Mouse (Mus musculus) heart, embryonic 12.5 days (tissue): ENCODE data around the gene Gal3st2b. TPM values are rescaled to one million over a fixed set of nuclear protein-coding genes. Genes with fewer than 3 reads are reported as not detected.
A peak's percentile ranks its signal among the peaks of the same experiment; 100 is the strongest.
"Not testable (repeated sequence)": the region's sequence is repeated elsewhere in the genome, so short reads cannot be mapped to it uniquely, and the experiment has no call there.

Experiments
- ATAC-seq: fragments of 200-750 bp; cut with Nextera tagmentation; 2 replicates; pipeline ENCODE4 v1.8.0; 2017; ENCODE audit warnings: moderate TSS enrichment, moderate library complexity; ENCODE audit not compliant: insufficient number of reproducible peaks, low FRiP score
- H3K27ac ChIP-seq: fragments of 300-500 bp; sonication (generic); 2 replicates; pipeline ENCODE4 v1.5.1; 2016; ENCODE audit warnings: mild to moderate bottlenecking, moderate library complexity; ENCODE audit not compliant: poor library complexity, severe bottlenecking
- H3K27me3 ChIP-seq: fragments of 300-500 bp; sonication (generic); replicated peaks from 2 replicates; pipeline ENCODE4 v1.6.1; 2016; ENCODE audit warnings: mild to moderate bottlenecking, moderate library complexity
- H3K36me3 ChIP-seq: fragments of 300-500 bp; sonication (generic); 2 replicates; pipeline ENCODE4 v1.6.1; 2016; ENCODE audit warnings: mild to moderate bottlenecking, moderate library complexity
- H3K4me1 ChIP-seq: fragments of 300-500 bp; sonication (generic); replicated peaks from 2 replicates; pipeline ENCODE4 v1.6.1; 2016; ENCODE audit warnings: mild to moderate bottlenecking
- H3K4me2 ChIP-seq: fragments of 300-500 bp; sonication (generic); 2 replicates; pipeline ENCODE4 v1.6.1; 2016; ENCODE audit warnings: mild to moderate bottlenecking, moderate library complexity
- H3K4me3 ChIP-seq: fragments of 300-500 bp; sonication (generic); 2 replicates; pipeline ENCODE4 v1.5.1; 2016; ENCODE audit warnings: mild to moderate bottlenecking
- H3K9ac ChIP-seq: fragments of 300-500 bp; sonication (generic); 2 replicates; pipeline ENCODE4 v1.6.1; 2016; ENCODE audit warnings: mild to moderate bottlenecking, moderate library complexity
- H3K9me3 ChIP-seq: fragments of 300-500 bp; sonication (generic); replicated peaks from 2 replicates; pipeline ENCODE4 v1.6.1; 2016; ENCODE audit warnings: mild to moderate bottlenecking, moderate library complexity
- WGBS: fragments of 180-500 bp; shearing (Covaris S2); methylation state at CpG from one replicate; pipeline ENCODE4 v1.1.7; 2016; 5-methylcytosine and 5-hydroxymethylcytosine counted together
- polyA plus RNA-seq: library from polyadenylated mRNA; unstranded; fragments of >200 nt; fragmentation: Nextera tagmentation; extraction: Ambion mirVana; gene quantifications from 2 replicates; pipeline ENCODE4 v1.2.1, GENCODE M21; 2016

Gene Gal3st2b
- 0.08 TPM in 1 of 2 replicates, not detected in the other for polyA plus RNA-seq

- WGBS, result 66% methylated on average over 2 of the region's 2 CpGs
- not testable (repeated sequence) for H3K9me3 ChIP-seq, H3K4me3 ChIP-seq, H3K4me1 ChIP-seq, H3K27ac ChIP-seq, H3K27me3 ChIP-seq, ATAC-seq, H3K4me2 ChIP-seq, H3K36me3 ChIP-seq, H3K9ac ChIP-seq
Measured at GRCm38 (mm10) chr1:93918011-93918410, at the start of gene Gal3st2b. TSS of gene Gal3st2b (plus strand) at chr1:93918311.

GRCm38 (mm10) chr1:93871594-93872105, 46.5 kb upstream of the Gal3st2b start:
- not testable (repeated sequence) for ATAC-seq, H3K27ac ChIP-seq, H3K4me1 ChIP-seq, H3K9ac ChIP-seq, H3K27me3 ChIP-seq, H3K36me3 ChIP-seq, H3K4me2 ChIP-seq, H3K9me3 ChIP-seq, H3K4me3 ChIP-seq
- 20% methylated on average over 1 of the region's 1 CpGs for WGBS

- H3K9me3 ChIP-seq, H3K4me1 ChIP-seq, H3K4me2 ChIP-seq, H3K27ac ChIP-seq, H3K36me3 ChIP-seq, ATAC-seq, H3K27me3 ChIP-seq, H3K4me3 ChIP-seq, H3K9ac ChIP-seq: not testable (repeated sequence)
- WGBS, result 81% methylated on average over 16 of the region's 22 CpGs
Measured at GRCm38 (mm10) chr1:93874405-93874804, 43.7 kb upstream of the Gal3st2b start.

GRCm38 (mm10) chr1:93881778-93882177, 36.3 kb upstream of the Gal3st2b start:
- H3K4me1 ChIP-seq, H3K4me2 ChIP-seq, H3K36me3 ChIP-seq, H3K27ac ChIP-seq, H3K4me3 ChIP-seq, H3K27me3 ChIP-seq, H3K9ac ChIP-seq, H3K9me3 ChIP-seq: not testable (repeated sequence)
- no CpG with 5 or more reads among the region's 11 CpGs for WGBS
- ATAC-seq, result peak; percentile 85

GRCm38 (mm10) chr1:93890936-93891335, 27.2 kb upstream of the Gal3st2b start:
- 48% methylated on average over 1 of the region's 1 CpGs for WGBS
- H3K27ac ChIP-seq, ATAC-seq, H3K4me3 ChIP-seq, H3K4me1 ChIP-seq, H3K9ac ChIP-seq, H3K27me3 ChIP-seq, H3K9me3 ChIP-seq, H3K4me2 ChIP-seq, H3K36me3 ChIP-seq: not testable (repeated sequence)

- not testable (repeated sequence) for H3K9ac ChIP-seq, H3K36me3 ChIP-seq, H3K4me2 ChIP-seq, H3K4me1 ChIP-seq, H3K27ac ChIP-seq, H3K4me3 ChIP-seq, H3K27me3 ChIP-seq, ATAC-seq, H3K9me3 ChIP-seq
- WGBS, result no CpG with 5 or more reads among the region's 1 CpGs
Measured at GRCm38 (mm10) chr1:93897395-93897794, 20.7 kb upstream of the Gal3st2b start.

GRCm38 (mm10) chr1:93901291-93901690, 16.8 kb upstream of the Gal3st2b start:
- H3K9me3 ChIP-seq, H3K36me3 ChIP-seq, H3K4me2 ChIP-seq, H3K4me3 ChIP-seq, H3K9ac ChIP-seq, H3K4me1 ChIP-seq, H3K27me3 ChIP-seq, H3K27ac ChIP-seq: not testable (repeated sequence)
- peak; percentile 78 for ATAC-seq
- 14% methylated on average over 3 of the region's 5 CpGs for WGBS

GRCm38 (mm10) chr1:93906690-93907089, 11.4 kb upstream of the Gal3st2b start:
- not testable (repeated sequence) for ATAC-seq, H3K4me1 ChIP-seq, H3K27ac ChIP-seq, H3K27me3 ChIP-seq, H3K9me3 ChIP-seq, H3K4me2 ChIP-seq, H3K36me3 ChIP-seq, H3K9ac ChIP-seq, H3K4me3 ChIP-seq
- 59% methylated on average over 3 of the region's 5 CpGs for WGBS

GRCm38 (mm10) chr1:93908977-93909586, 9.0 kb upstream of the Gal3st2b start:
- H3K36me3 ChIP-seq, H3K9ac ChIP-seq, H3K27ac ChIP-seq, H3K27me3 ChIP-seq, H3K4me1 ChIP-seq, H3K9me3 ChIP-seq, ATAC-seq, H3K4me2 ChIP-seq, H3K4me3 ChIP-seq: not testable (repeated sequence)
- WGBS, result no CpG with 5 or more reads among the region's 11 CpGs

GRCm38 (mm10) chr1:93911877-93912276, 6.2 kb upstream of the Gal3st2b start:
- not testable (repeated sequence) for H3K4me3 ChIP-seq, H3K4me1 ChIP-seq, H3K9me3 ChIP-seq, H3K36me3 ChIP-seq, H3K27ac ChIP-seq, H3K9ac ChIP-seq, H3K27me3 ChIP-seq, H3K4me2 ChIP-seq
- peak; percentile 40; the same call in 1 of the 2 replicates for ATAC-seq
- WGBS, result no CpG with 5 or more reads among the region's 2 CpGs

- 44% methylated on average over 3 of the region's 3 CpGs for WGBS
- not testable (repeated sequence) for H3K36me3 ChIP-seq, H3K9me3 ChIP-seq, H3K27me3 ChIP-seq, H3K4me2 ChIP-seq, H3K9ac ChIP-seq, H3K4me1 ChIP-seq, H3K4me3 ChIP-seq, H3K27ac ChIP-seq
- 0 out of 2 replicates have a peak, but pooled peaks have one; percentile 33 for ATAC-seq
Measured at GRCm38 (mm10) chr1:93917160-93917559, 951 bp upstream of the Gal3st2b start.

GRCm38 (mm10) chr1:93918775-93919174, 664 bp downstream of the Gal3st2b start:
- not testable (repeated sequence) for H3K9ac ChIP-seq, H3K4me2 ChIP-seq, H3K27ac ChIP-seq, H3K4me3 ChIP-seq, ATAC-seq, H3K27me3 ChIP-seq, H3K9me3 ChIP-seq, H3K4me1 ChIP-seq, H3K36me3 ChIP-seq
- WGBS, result 85% methylated on average over 1 of the region's 1 CpGs
